Comparison of ENCODE assay signal across 10 mouse cellular contexts in the genomic region with DNA sequence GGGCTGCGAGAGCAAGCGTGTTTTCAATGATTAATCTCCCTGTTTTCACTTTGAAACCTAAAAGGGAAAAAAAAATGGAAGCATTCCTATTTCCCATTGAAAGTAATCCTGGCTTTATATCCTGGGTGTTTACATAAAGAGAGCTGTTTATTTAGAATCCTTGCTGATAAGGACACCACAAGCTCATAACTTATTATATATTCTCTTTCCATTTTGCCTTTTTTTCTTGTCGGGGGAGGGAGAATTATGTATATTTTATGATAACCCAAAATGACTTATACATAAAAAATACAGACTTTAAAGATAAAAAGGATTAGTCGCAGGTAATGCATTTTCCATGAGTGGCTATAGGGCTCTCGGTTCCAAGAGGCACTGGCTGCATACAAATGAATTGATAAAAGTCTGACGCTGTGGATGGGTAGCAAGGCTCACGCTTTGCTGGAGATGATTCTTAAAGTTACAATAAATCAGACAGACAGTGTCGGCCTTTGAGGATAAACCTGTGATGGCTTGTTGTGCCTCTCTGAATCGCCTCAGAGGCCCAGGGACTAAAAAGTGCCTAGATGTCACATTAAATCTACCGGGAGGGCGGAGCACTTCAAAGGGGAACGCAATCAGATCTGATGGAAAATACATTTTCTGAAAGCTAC.
A peak's percentile ranks its signal among the peaks of the same experiment; 100 is the strongest.
DNase-seq lines count a peak whose midpoint lies in the region; ATAC-seq and TF ChIP-seq lines count a peak whose summit lies in the region.
"Had no signal": no experiment of that assay in that cellular context is flagged by ENCODE, and none has a peak within 500 bp of the region (broad histone marks: within the 10 kb centered on the region; RNA-seq: fewer than 3 reads in every experiment).

No protein-coding gene starts in this region.

- H3K9ac ChIP-seq in intestine, embryonic 14.5 days (ENCODE audit: low read length) = no peak overlapping the region
- H3K9ac ChIP-seq in intestine, postnatal 0 days (ENCODE audit: low read depth, low read length) = no peak overlapping the region
- H3K9ac ChIP-seq in hindbrain, embryonic 16.5 days (ENCODE audit: low read depth, low read length) = peak overlapping the region; percentile 50
- 0 out of 2 replicates have a peak overlapping the region, but pooled peaks have one; percentile 19 for H3K9ac ChIP-seq in midbrain, postnatal 0 days (replicated peaks; ENCODE audit: low read length, poor library complexity, severe bottlenecking)

- H3K36me3 ChIP-seq in intestine, embryonic 14.5 days (ENCODE audit: control insufficient read depth, insufficient read depth, low read length) = no peaks in the 10 kb centered on the region
- no peaks in the 10 kb centered on the region for H3K36me3 ChIP-seq in intestine, postnatal 0 days (ENCODE audit: control insufficient read depth, insufficient read depth)
- no peaks in the 10 kb centered on the region for H3K36me3 ChIP-seq in forebrain, embryonic 10.5 days (replicated peaks)
- H3K36me3 ChIP-seq in hindbrain, embryonic 16.5 days (ENCODE audit: control insufficient read depth, insufficient read depth, low read length) = no peaks in the 10 kb centered on the region
- no peaks in the 10 kb centered on the region for H3K36me3 ChIP-seq in midbrain, postnatal 0 days (ENCODE audit: insufficient read depth, low read length)

- H3K27ac ChIP-seq in intestine, embryonic 14.5 days (ENCODE audit: low read depth) = no peak overlapping the region
- no peak overlapping the region for H3K27ac ChIP-seq in intestine, postnatal 0 days (ENCODE audit: low read depth, low read length)
- no peak overlapping the region for H3K27ac ChIP-seq in forebrain, embryonic 10.5 days
- H3K27ac ChIP-seq in hindbrain, embryonic 16.5 days (ENCODE audit: low read depth, low read length) = no peak overlapping the region
- H3K27ac ChIP-seq in midbrain, postnatal 0 days (ENCODE audit: low read depth, low read length) = peak overlapping the region; percentile 55; the same call in 1 of the 2 replicates
- H3K27ac ChIP-seq: heart, adult 2 months had no signal

- no peak for TF ChIP-seq CTCF in intestine, postnatal 0 days (IDR thresholded peaks at IDR 0.05; ENCODE audit: low read depth)
- TF ChIP-seq CTCF in midbrain, postnatal 0 days (IDR thresholded peaks at IDR 0.05) = no peak

- peak overlapping the region; percentile 30 for H3K4me2 ChIP-seq in intestine, embryonic 14.5 days (ENCODE audit: low read length)
- no peak overlapping the region; the same call in 1 of the 2 replicates for H3K4me2 ChIP-seq in intestine, postnatal 0 days (replicated peaks; ENCODE audit: low read depth)
- H3K4me2 ChIP-seq in hindbrain, embryonic 16.5 days (ENCODE audit: low read length) = peak overlapping the region; percentile 49
- peak overlapping the region; percentile 47 for H3K4me2 ChIP-seq in midbrain, postnatal 0 days (ENCODE audit: low read depth, low read length, poor library complexity, severe bottlenecking)

- H3K4me1 ChIP-seq in intestine, embryonic 14.5 days (replicated peaks; ENCODE audit: control insufficient read depth, insufficient read depth, low read length) = peaks cover 9% of the 10 kb centered on the region; the same call in 1 of the 2 replicates
- no peaks in the 10 kb centered on the region for H3K4me1 ChIP-seq in intestine, postnatal 0 days (replicated peaks; ENCODE audit: control insufficient read depth, insufficient read depth, low read length)
- H3K4me1 ChIP-seq in forebrain, embryonic 10.5 days = peaks cover 18% of the 10 kb centered on the region
- H3K4me1 ChIP-seq in hindbrain, embryonic 16.5 days (ENCODE audit: control insufficient read depth, insufficient read depth, low read depth, low read length) = peaks cover 3% of the 10 kb centered on the region; the same call in 1 of the 2 replicates
- H3K4me1 ChIP-seq in midbrain, postnatal 0 days (ENCODE audit: insufficient read depth, low read length) = peaks cover 6% of the 10 kb centered on the region; the same call in 1 of the 2 replicates

- DNase-seq in intestine, embryonic 14.5 days (ENCODE audit: low spot score) = no peak
- no peak for DNase-seq in forebrain, embryonic 10.5 days (ENCODE audit: extremely low spot score, low spot score)
- no peak for DNase-seq in midbrain, postnatal 0 days (ENCODE audit: low spot score)
- no peak for DNase-seq in frontal cortex, postnatal 36 days (ENCODE audit: low spot score in 2 of 2)
- DNase-seq in frontal cortex, postnatal 14 days (ENCODE audit: low spot score in 2 of 2) = no peak
- DNase-seq in ovary, postnatal 36 days (ENCODE audit: low spot score) = no peak
- DNase-seq: heart, adult 2 months; thymus, adult 18-20 months had no signal

- H3K9me3 ChIP-seq in intestine, embryonic 14.5 days (ENCODE audit: control insufficient read depth, low read length) = no peaks in the 10 kb centered on the region
- H3K9me3 ChIP-seq in intestine, postnatal 0 days (ENCODE audit: control insufficient read depth) = no peaks in the 10 kb centered on the region
- no peaks in the 10 kb centered on the region for H3K9me3 ChIP-seq in forebrain, embryonic 10.5 days
- no peaks in the 10 kb centered on the region for H3K9me3 ChIP-seq in hindbrain, embryonic 16.5 days (ENCODE audit: control insufficient read depth, low read length)
- no peaks in the 10 kb centered on the region for H3K9me3 ChIP-seq in midbrain, postnatal 0 days (ENCODE audit: low read length)

- WGBS in intestine, embryonic 14.5 days = 34% methylated on average over 12 of the region's 12 CpGs
- WGBS in intestine, postnatal 0 days = 38% methylated on average over 12 of the region's 12 CpGs
- WGBS in forebrain, embryonic 10.5 days = 60% methylated on average over 12 of the region's 12 CpGs
- 37% methylated on average over 12 of the region's 12 CpGs for WGBS in hindbrain, embryonic 16.5 days
- 22% methylated on average over 12 of the region's 12 CpGs for WGBS in midbrain, postnatal 0 days

- H3K27me3 ChIP-seq in intestine, embryonic 14.5 days (replicated peaks; ENCODE audit: control insufficient read depth, insufficient read depth, low read length) = no peaks in the 10 kb centered on the region
- H3K27me3 ChIP-seq in intestine, postnatal 0 days (replicated peaks; ENCODE audit: control insufficient read depth, insufficient read depth, low read length) = no peaks in the 10 kb centered on the region
- H3K27me3 ChIP-seq in forebrain, embryonic 10.5 days (ENCODE audit: poor library complexity, severe bottlenecking) = peaks cover 42% of the 10 kb centered on the region
- H3K27me3 ChIP-seq in hindbrain, embryonic 16.5 days (replicated peaks; ENCODE audit: control insufficient read depth, insufficient read depth, low read length) = no peaks in the 10 kb centered on the region
- H3K27me3 ChIP-seq in midbrain, postnatal 0 days (ENCODE audit: insufficient read depth, low read length) = no peaks in the 10 kb centered on the region

- ATAC-seq in intestine, embryonic 14.5 days (replicated peaks; ENCODE audit: low FRiP score, low TSS enrichment, low read depth) = no peak
- no peak for ATAC-seq in intestine, postnatal 0 days
- ATAC-seq in hindbrain, embryonic 16.5 days = peak; percentile 46
- ATAC-seq in midbrain, postnatal 0 days (ENCODE audit: low FRiP score) = peak; percentile 61

- H3K4me3 ChIP-seq in intestine, embryonic 14.5 days (ENCODE audit: low read depth, low read length) = no peak overlapping the region
- no peak overlapping the region for H3K4me3 ChIP-seq in intestine, postnatal 0 days (ENCODE audit: low read depth, low read length)
- H3K4me3 ChIP-seq in forebrain, embryonic 10.5 days = peak overlapping the region; percentile 27
- H3K4me3 ChIP-seq in hindbrain, embryonic 16.5 days (ENCODE audit: low read length) = peak overlapping the region; percentile 27
- H3K4me3 ChIP-seq in midbrain, postnatal 0 days (ENCODE audit: low read depth, low read length) = 0 out of 2 replicates have a peak overlapping the region, but pooled peaks have one; percentile 9
- H3K4me3 ChIP-seq: heart, adult 2 months had no signal

Comparison
In these comparisons a context has a peak if more than half of its experiments do, and no peak if none do; other contexts are left out.
1. ATAC-seq: peak in hindbrain, embryonic 16.5 days (single experiment) and midbrain, postnatal 0 days (single experiment); none in intestine, embryonic 14.5 days (single experiment) and intestine, postnatal 0 days (single experiment).
2. H3K4me3 ChIP-seq: peak in forebrain, embryonic 10.5 days (single experiment), hindbrain, embryonic 16.5 days (single experiment) and midbrain, postnatal 0 days (single experiment); none in intestine, embryonic 14.5 days (single experiment) and intestine, postnatal 0 days (single experiment).
3. H3K9ac ChIP-seq: peak in hindbrain, embryonic 16.5 days (single experiment) and midbrain, postnatal 0 days (single experiment); none in intestine, embryonic 14.5 days (single experiment) and intestine, postnatal 0 days (single experiment).